Mouse (Mus musculus) limb, embryonic 14.5 days (tissue): ENCODE measurements around the gene Sgsm1. TPM values are rescaled to one million over a fixed set of nuclear protein-coding genes. Genes with fewer than 3 reads are reported as not detected.

Experiments used
- ATAC-seq: fragments of 200-750 bp; cut with Nextera tagmentation; 2 replicates; pipeline ENCODE4 v1.8.0; 2017; ENCODE audit warnings: low read depth, moderate number of reproducible peaks, moderate TSS enrichment; ENCODE audit not compliant: low FRiP score
- DNase-seq: peaks from one replicate; pipeline ENCODE4 v3.0.0-alpha.2; 2015; ENCODE audit warnings: low spot score
- H3K27ac ChIP-seq: fragments of 300-500 bp; sonication (generic); replicated peaks from 2 replicates; pipeline ENCODE4 v1.5.1; 2014; ENCODE audit warnings: low read depth, mild to moderate bottlenecking, low read length, moderate library complexity, mixed read lengths
- H3K27me3 ChIP-seq: fragments of 300-500 bp; sonication (generic); 2 replicates; pipeline ENCODE4 v1.6.1; 2014; ENCODE audit warnings: low read length, mixed read lengths; ENCODE audit not compliant: control insufficient read depth, insufficient read depth
- H3K36me3 ChIP-seq: fragments of 300-500 bp; sonication (generic); 2 replicates; pipeline ENCODE4 v1.6.1; 2014; ENCODE audit warnings: mild to moderate bottlenecking, low read length, moderate library complexity, mixed read lengths; ENCODE audit not compliant: control insufficient read depth, insufficient read depth
- H3K4me1 ChIP-seq: fragments of 300-500 bp; sonication (generic); 2 replicates; pipeline ENCODE4 v1.6.1; 2014; ENCODE audit warnings: antibody characterized with exemption, low read length, mixed read lengths; ENCODE audit not compliant: control insufficient read depth, insufficient read depth
- H3K4me2 ChIP-seq: fragments of 300-500 bp; sonication (generic); replicated peaks from 2 replicates; pipeline ENCODE4 v1.6.1; 2014; ENCODE audit warnings: low read depth, mild to moderate bottlenecking, low read length, moderate library complexity; ENCODE audit not compliant: severe bottlenecking
- H3K4me3 ChIP-seq: fragments of 300-500 bp; sonication (generic); replicated peaks from 2 replicates; pipeline ENCODE4 v1.5.1; 2014; ENCODE audit warnings: low read length
- H3K9ac ChIP-seq: fragments of 300-500 bp; sonication (generic); 2 replicates; pipeline ENCODE4 v1.6.1; 2014; ENCODE audit warnings: mild to moderate bottlenecking, low read depth, low read length, moderate library complexity; ENCODE audit not compliant: severe bottlenecking
- H3K9me3 ChIP-seq: fragments of 300-500 bp; sonication (generic); 2 replicates; pipeline ENCODE4 v1.6.1; 2016; ENCODE audit warnings: low read length; ENCODE audit not compliant: control insufficient read depth
- POLR2A ChIP-seq: fragments of 200-500 bp; IDR thresholded peaks from 2 replicates; pipeline ENCODE4 v1.8.0; 2012; ENCODE audit warnings: inconsistent platforms, mild to moderate bottlenecking, moderate library complexity, borderline replicate concordance; ENCODE audit not compliant: insufficient read depth, insufficient read length; ENCODE audit errors: extremely low read depth
- WGBS: fragments of 180-500 bp; shearing (Covaris S2); extraction: QIAGEN DNeasy Blood & Tissue Kit; methylation state at CpG from one replicate; pipeline ENCODE4 v1.1.7; 2014; 5-methylcytosine and 5-hydroxymethylcytosine counted together
- polyA plus RNA-seq, 2 experiments: library from polyadenylated mRNA; depleted of rRNA in 1 of 2; stranded (reverse) in 1 of 2; unstranded in 1 of 2; fragments of >200 nt; fragmentation: Nextera tagmentation in 1 of 2; extraction: Ambion mirVana in 1 of 2; gene quantifications; 2 replicates each; pipeline versions ENCODE4 v1.2.1 to v1.2.3; 2012 to 2014

The Sgsm1 gene
- polyA plus RNA-seq, 2 experiments: 1.2 to 3.3 TPM

- Histone ChIP-seq H3K9ac (no peak overlapping the region), H3K27ac (no peak overlapping the region), H3K4me3 (no peak overlapping the region), H3K27me3 (peaks cover 47% of the 10 kb centered on the region), H3K9me3 (no peaks in the 10 kb centered on the region), H3K36me3 (no peaks in the 10 kb centered on the region), H3K4me1 (no peaks in the 10 kb centered on the region), H3K4me2 (no peak overlapping the region)
- 14% methylated on average over 11 of the region's 11 CpGs for WGBS
- ATAC-seq (no peak), DNase-seq (no peak)
- TF ChIP-seq POLR2A: no peak
Observed at GRCm38 (mm10) chr5:113345781-113346180, 35.2 kb upstream of the Sgsm1 start.

- Histone ChIP-seq H3K4me3 (no peak overlapping the region), H3K27ac (no peak overlapping the region), H3K9me3 (no peaks in the 10 kb centered on the region), H3K4me2 (no peak overlapping the region), H3K36me3 (no peaks in the 10 kb centered on the region), H3K4me1 (no peaks in the 10 kb centered on the region), H3K27me3 (peaks cover 46% of the 10 kb centered on the region), H3K9ac (no peak overlapping the region)
- DNase-seq (no peak), ATAC-seq (no peak)
- 28% methylated on average over 15 of the region's 16 CpGs for WGBS
- no peak for TF ChIP-seq POLR2A
Observed at GRCm38 (mm10) chr5:113344635-113345386, 34.2 kb upstream of the Sgsm1 start.

DNA sequence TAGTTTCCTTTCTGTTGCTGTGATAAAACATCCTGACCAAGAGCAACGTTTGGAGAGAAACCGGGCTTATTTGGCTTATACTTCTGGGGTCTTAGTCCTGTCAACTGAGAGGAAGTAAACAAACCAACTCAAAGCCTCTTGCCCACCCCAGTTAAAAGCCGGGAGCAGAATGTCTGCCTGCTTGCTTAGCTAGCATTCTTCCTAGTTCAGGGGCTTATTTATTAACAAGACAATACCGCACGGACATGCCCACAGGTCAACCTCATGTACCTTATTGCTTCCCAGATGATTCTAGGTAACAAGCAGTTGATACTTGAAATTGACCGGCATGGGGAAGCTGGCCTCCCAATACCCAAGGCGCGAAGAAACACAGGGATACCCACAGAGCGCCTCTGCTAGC is 25.7 kb upstream of the Sgsm1 start:
- peaks cover 3% of the 10 kb centered on the region; the same call in 1 of the 2 replicates for H3K4me1 ChIP-seq
- 0 out of 2 replicates have a peak, but pooled peaks cover 9% of the 10 kb centered on the region for H3K9me3 ChIP-seq
- ATAC-seq (no peak), DNase-seq (no peak)
- no peak overlapping the region for H3K4me3 ChIP-seq
- H3K9ac ChIP-seq: no peak overlapping the region
- H3K36me3 ChIP-seq: no peaks in the 10 kb centered on the region
- no peak overlapping the region for H3K27ac ChIP-seq
- H3K4me2 ChIP-seq: no peak overlapping the region
- H3K27me3 ChIP-seq: peaks cover 59% of the 10 kb centered on the region
- 39% methylated on average over 9 of the region's 9 CpGs for WGBS
- TF ChIP-seq POLR2A: no peak

DNA sequence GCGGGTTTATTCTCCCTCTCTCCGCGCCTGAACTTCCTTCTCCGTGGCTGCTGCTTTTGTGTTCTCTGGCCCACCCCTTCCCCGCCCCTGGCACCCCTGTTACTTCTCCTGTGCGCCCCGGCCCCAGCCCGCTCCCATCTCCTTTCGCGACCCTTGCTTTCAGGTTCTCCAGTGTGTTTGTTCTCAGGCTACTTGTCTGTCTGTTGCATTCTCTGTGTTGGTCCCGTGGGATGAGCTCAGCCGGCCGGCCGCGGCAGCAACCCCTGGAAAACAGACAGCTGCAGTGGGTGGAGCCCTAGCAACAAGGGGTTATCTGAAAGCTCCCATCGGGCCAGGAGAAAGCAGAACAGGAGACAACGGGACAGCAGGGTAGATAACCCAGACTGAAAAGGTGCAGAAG is 25.1 kb upstream of the Sgsm1 start:
- peak overlapping the region; percentile 24 for H3K4me3 ChIP-seq
- 0 out of 2 replicates have a peak, but pooled peaks cover 10% of the 10 kb centered on the region for H3K9me3 ChIP-seq
- peaks cover 61% of the 10 kb centered on the region for H3K27me3 ChIP-seq
- ATAC-seq (no peak), DNase-seq (no peak)
- H3K9ac ChIP-seq: no peak overlapping the region
- no peaks in the 10 kb centered on the region for H3K36me3 ChIP-seq
- H3K4me1 ChIP-seq: peaks cover 3% of the 10 kb centered on the region; the same call in 1 of the 2 replicates
- 2% methylated on average over 17 of the region's 17 CpGs for WGBS
- H3K4me2 ChIP-seq: peak overlapping the region; percentile 39
- TF ChIP-seq POLR2A: no peak
- H3K27ac ChIP-seq: no peak overlapping the region

DNA sequence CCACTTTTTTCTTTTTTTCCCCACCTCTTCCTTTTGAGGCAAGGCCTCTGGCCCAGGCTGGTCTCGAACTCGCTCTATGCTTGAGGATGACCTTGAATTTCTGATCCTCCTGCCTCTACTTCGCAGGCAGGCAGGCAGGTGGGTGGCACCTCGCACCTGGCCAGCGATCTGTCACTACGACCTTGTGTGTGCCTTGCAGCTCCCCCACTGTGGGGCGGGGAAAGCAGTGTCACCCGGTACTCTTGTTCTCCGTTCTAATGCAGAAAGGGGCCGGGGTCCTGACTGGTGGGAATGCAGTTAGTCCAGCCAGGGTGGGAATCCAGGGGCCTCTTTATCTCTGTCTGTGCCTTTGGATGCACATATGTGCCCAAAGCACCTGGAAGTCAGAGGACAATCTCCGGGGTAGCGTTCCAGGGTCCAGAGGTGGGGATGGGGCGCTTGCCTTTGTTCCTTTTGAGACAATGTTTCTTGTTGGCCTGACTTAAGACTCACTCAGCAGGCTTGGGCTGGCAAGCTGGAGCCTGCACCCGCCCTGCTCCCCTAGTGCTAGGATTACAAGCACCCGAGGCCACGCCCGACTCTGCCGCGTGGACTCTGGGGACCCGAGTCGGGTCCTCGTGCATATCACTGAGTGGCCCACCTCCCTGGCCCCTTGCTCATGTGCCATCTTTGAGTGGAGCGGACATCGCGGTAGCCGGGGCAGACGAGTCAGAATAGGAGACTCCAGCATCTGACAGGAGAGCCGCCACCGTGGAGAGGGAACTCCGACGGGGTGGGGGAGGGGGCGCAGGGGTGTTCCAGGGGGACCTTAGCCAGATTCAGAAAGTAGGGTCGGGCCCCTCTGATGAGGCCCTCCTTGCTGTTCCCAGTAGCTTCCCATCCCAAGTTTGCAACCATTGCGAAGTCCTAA is 24.3 kb upstream of the Sgsm1 start:
- no peak for ATAC-seq
- Histone ChIP-seq H3K4me1 (peaks cover 3% of the 10 kb centered on the region; the same call in 1 of the 2 replicates), H3K27ac (no peak overlapping the region), H3K27me3 (peaks cover 61% of the 10 kb centered on the region), H3K36me3 (no peaks in the 10 kb centered on the region), H3K9me3 (0 out of 2 replicates have a peak, but pooled peaks cover 10% of the 10 kb centered on the region), H3K4me2 (peak overlapping the region; percentile 39), H3K4me3 (peak overlapping the region; percentile 24), H3K9ac (no peak overlapping the region; the same call in 1 of the 2 replicates)
- 6% methylated on average over 34 of the region's 34 CpGs for WGBS
- DNase-seq: no peak
- TF ChIP-seq POLR2A: no peak
